Mouse (Mus musculus) forebrain, embryonic 12.5 days (tissue): ENCODE data around the gene Olfr996. TPM values are rescaled to one million over a fixed set of nuclear protein-coding genes. Genes with fewer than 3 reads are reported as not detected.
A peak's percentile ranks its signal among the peaks of the same experiment; 100 is the strongest.
"Not testable (repeated sequence)": the region's sequence is repeated elsewhere in the genome, so short reads cannot be mapped to it uniquely, and the experiment has no call there.

ENCODE experiments used
- ATAC-seq: fragments of 200-750 bp; cut with Nextera tagmentation; 2 replicates; pipeline ENCODE4 v1.8.0; 2017; ENCODE audit warnings: moderate TSS enrichment; ENCODE audit not compliant: low FRiP score
- H3K27ac ChIP-seq: fragments of 300-500 bp; sonication (generic); 2 replicates; pipeline ENCODE4 v1.5.1; 2016; ENCODE audit warnings: mild to moderate bottlenecking
- H3K27me3 ChIP-seq: fragments of 300-500 bp; sonication (generic); 2 replicates; pipeline ENCODE4 v1.6.1; 2016; ENCODE audit warnings: mild to moderate bottlenecking
- H3K36me3 ChIP-seq: fragments of 300-500 bp; sonication (generic); replicated peaks from 2 replicates; pipeline ENCODE4 v1.6.1; 2016; ENCODE audit warnings: mild to moderate bottlenecking
- H3K4me1 ChIP-seq: fragments of 300-500 bp; sonication (generic); 2 replicates; pipeline ENCODE4 v1.6.1; 2016
- H3K4me2 ChIP-seq: fragments of 300-500 bp; sonication (generic); 2 replicates; pipeline ENCODE4 v1.6.1; 2016; ENCODE audit warnings: mild to moderate bottlenecking, moderate library complexity
- H3K4me3 ChIP-seq: fragments of 300-500 bp; sonication (generic); replicated peaks from 2 replicates; pipeline ENCODE4 v1.5.1; 2016; ENCODE audit warnings: mild to moderate bottlenecking
- H3K9ac ChIP-seq: fragments of 300-500 bp; sonication (generic); 2 replicates; pipeline ENCODE4 v1.6.1; 2016; ENCODE audit warnings: mild to moderate bottlenecking
- H3K9me3 ChIP-seq: fragments of 300-500 bp; sonication (generic); 2 replicates; pipeline ENCODE4 v1.6.1; 2016
- WGBS: fragments of 180-500 bp; shearing (Covaris S2); methylation state at CpG from one replicate; pipeline ENCODE4 v1.1.7; 2016; 5-methylcytosine and 5-hydroxymethylcytosine counted together
- polyA plus RNA-seq: library from polyadenylated mRNA; unstranded; fragments of >200 nt; fragmentation: Nextera tagmentation; extraction: Ambion mirVana; gene quantifications from 2 replicates; pipeline ENCODE4 v1.2.1, GENCODE M21; 2016

The Olfr996 gene
- polyA plus RNA-seq, result not detected in 2 replicates

GRCm38 (mm10) chr2:85578915-85579314, at the start of gene Olfr996:
TSS of gene Olfr996 (plus strand) at chr2:85579215.
- H3K9me3 ChIP-seq, result no peaks in the 10 kb centered on the region
- H3K4me2 ChIP-seq, result no peak within 1 kb of the TSS
- no peak within 1 kb of the TSS for H3K9ac ChIP-seq
- no peaks in the 10 kb centered on the region for H3K36me3 ChIP-seq
- H3K27me3 ChIP-seq, result no peaks in the 10 kb centered on the region
- H3K27ac ChIP-seq, result no peak within 1 kb of the TSS
- no peaks in the 10 kb centered on the region for H3K4me1 ChIP-seq
- ATAC-seq, result no peak
- no peak within 1 kb of the TSS for H3K4me3 ChIP-seq

- H3K36me3 ChIP-seq, result no peaks in the 10 kb centered on the region
- H3K27me3 ChIP-seq, result no peaks in the 10 kb centered on the region
- H3K9me3 ChIP-seq, result no peaks in the 10 kb centered on the region
- no peak overlapping the region for H3K4me2 ChIP-seq
- no peak overlapping the region for H3K27ac ChIP-seq
- no peak overlapping the region for H3K4me3 ChIP-seq
- no peak for ATAC-seq
- no peak overlapping the region for H3K9ac ChIP-seq
- WGBS, result 83% methylated on average over 2 of the region's 2 CpGs
- no peaks in the 10 kb centered on the region for H3K4me1 ChIP-seq
Measured at GRCm38 (mm10) chr2:85532082-85532778, 46.8 kb upstream of the Olfr996 start.

- H3K4me1 ChIP-seq, result no peaks in the 10 kb centered on the region
- WGBS, result 94% methylated on average over 1 of the region's 1 CpGs
- no peak overlapping the region for H3K4me3 ChIP-seq
- no peaks in the 10 kb centered on the region for H3K27me3 ChIP-seq
- no peak for ATAC-seq
- H3K36me3 ChIP-seq, result no peaks in the 10 kb centered on the region
- no peak overlapping the region for H3K4me2 ChIP-seq
- no peak overlapping the region for H3K9ac ChIP-seq
- H3K27ac ChIP-seq, result no peak overlapping the region
- no peaks in the 10 kb centered on the region for H3K9me3 ChIP-seq
Measured at GRCm38 (mm10) chr2:85533934-85534333, 45.1 kb upstream of the Olfr996 start.

- ATAC-seq, result no peak
- 75% methylated on average over 1 of the region's 1 CpGs for WGBS
- Histone ChIP-seq H3K4me3 (no peak overlapping the region), H3K4me2 (no peak overlapping the region), H3K9me3 (no peaks in the 10 kb centered on the region), H3K27ac (no peak overlapping the region), H3K4me1 (no peaks in the 10 kb centered on the region), H3K9ac (no peak overlapping the region), H3K27me3 (no peaks in the 10 kb centered on the region), H3K36me3 (no peaks in the 10 kb centered on the region)
Measured at GRCm38 (mm10) chr2:85554806-85555205, 24.2 kb upstream of the Olfr996 start.

GRCm38 (mm10) chr2:85560226-85560625, 18.8 kb upstream of the Olfr996 start:
- no peak overlapping the region for H3K4me3 ChIP-seq
- no peak overlapping the region for H3K27ac ChIP-seq
- WGBS, result 79% methylated on average over 4 of the region's 4 CpGs
- no peaks in the 10 kb centered on the region for H3K27me3 ChIP-seq
- ATAC-seq, result no peak
- no peak overlapping the region for H3K4me2 ChIP-seq
- no peaks in the 10 kb centered on the region for H3K4me1 ChIP-seq
- no peaks in the 10 kb centered on the region for H3K36me3 ChIP-seq
- H3K9me3 ChIP-seq, result no peaks in the 10 kb centered on the region
- H3K9ac ChIP-seq, result no peak overlapping the region

- Histone ChIP-seq H3K4me1 (no peaks in the 10 kb centered on the region), H3K9ac (no peak overlapping the region), H3K27me3 (no peaks in the 10 kb centered on the region), H3K4me3 (no peak overlapping the region), H3K36me3 (no peaks in the 10 kb centered on the region), H3K9me3 (no peaks in the 10 kb centered on the region), H3K27ac (no peak overlapping the region), H3K4me2 (no peak overlapping the region)
- WGBS, result 19% methylated on average over 4 of the region's 4 CpGs
- ATAC-seq, result peak; percentile 76
Measured at GRCm38 (mm10) chr2:85561187-85561586, 17.8 kb upstream of the Olfr996 start.

- not testable (repeated sequence) for ATAC-seq, H3K4me2 ChIP-seq, H3K36me3 ChIP-seq, H3K4me1 ChIP-seq, H3K4me3 ChIP-seq, H3K27ac ChIP-seq, H3K9ac ChIP-seq, H3K27me3 ChIP-seq, H3K9me3 ChIP-seq
- 94% methylated on average over 2 of the region's 2 CpGs for WGBS
Measured at GRCm38 (mm10) chr2:85588648-85589047, 9.6 kb downstream of the Olfr996 start, which contains the start of gene Olfr998. TSS of gene Olfr998 (plus strand) at chr2:85588948.

GRCm38 (mm10) chr2:85611803-85612202, 32.8 kb downstream of the Olfr996 start, which contains the start of gene Olfr1000:
TSS of gene Olfr1000 (minus strand) at chr2:85611903.
- no peak within 1 kb of the TSS for H3K4me3 ChIP-seq
- H3K9me3 ChIP-seq, result no peaks in the 10 kb centered on the region
- H3K27me3 ChIP-seq, result no peaks in the 10 kb centered on the region
- H3K36me3 ChIP-seq, result no peaks in the 10 kb centered on the region
- H3K27ac ChIP-seq, result no peak within 1 kb of the TSS
- H3K4me2 ChIP-seq, result no peak within 1 kb of the TSS
- no peak for ATAC-seq
- H3K4me1 ChIP-seq, result no peaks in the 10 kb centered on the region
- 88% methylated on average over 1 of the region's 1 CpGs for WGBS
- no peak within 1 kb of the TSS for H3K9ac ChIP-seq

Other genes starting within 250 kb of the Olfr996 start
- gene Olfr987, start 239.9 kb upstream of the Olfr996 start, polyA plus RNA-seq, result not detected in 2 replicates
- gene Olfr988, start 216.0 kb upstream of the Olfr996 start, polyA plus RNA-seq, result not detected in 2 replicates
- not detected in 2 replicates for gene Olfr992, start 169.7 kb upstream of the Olfr996 start, polyA plus RNA-seq
- not detected in 2 replicates for gene Olfr993, start 164.3 kb upstream of the Olfr996 start, polyA plus RNA-seq
- gene Olfr994, start 142.8 kb upstream of the Olfr996 start, polyA plus RNA-seq, result not detected in 2 replicates
- gene Olfr995, start 135.6 kb upstream of the Olfr996 start, polyA plus RNA-seq, result not detected in 2 replicates
- gene 4833423E24Rik, start 60.2 kb upstream of the Olfr996 start, polyA plus RNA-seq, result not detected in 2 replicates
- not detected in 2 replicates for gene Olfr998, start 9.7 kb downstream of the Olfr996 start, polyA plus RNA-seq
- not detected in 2 replicates for gene Olfr1000, start 32.7 kb downstream of the Olfr996 start, polyA plus RNA-seq
- gene Olfr1002, start 71.5 kb downstream of the Olfr996 start, polyA plus RNA-seq, result not detected in 2 replicates
- gene Olfr154, start 85.2 kb downstream of the Olfr996 start, polyA plus RNA-seq, result not detected in 2 replicates
- not detected in 2 replicates for gene Olfr1006, start 99.6 kb downstream of the Olfr996 start, polyA plus RNA-seq
- not detected in 2 replicates for gene Olfr1008, start 110.2 kb downstream of the Olfr996 start, polyA plus RNA-seq
- not detected in 2 replicates for gene Olfr1009, start 136.2 kb downstream of the Olfr996 start, polyA plus RNA-seq
- gene Olfr1012, start 183.6 kb downstream of the Olfr996 start, polyA plus RNA-seq, result not detected in 2 replicates
- gene Olfr1013, start 187.9 kb downstream of the Olfr996 start, polyA plus RNA-seq, result not detected in 2 replicates
- gene Olfr1014, start 193.5 kb downstream of the Olfr996 start, polyA plus RNA-seq, result not detected in 2 replicates
- gene Olfr1015, start 202.8 kb downstream of the Olfr996 start, polyA plus RNA-seq, result not detected in 2 replicates
- gene Olfr1016, start 223.3 kb downstream of the Olfr996 start, polyA plus RNA-seq, result not detected in 2 replicates
- gene Olfr1018, start 239.3 kb downstream of the Olfr996 start, polyA plus RNA-seq, result not detected in 2 replicates